Mouse (Mus musculus) testis, adult 2 months (tissue): ENCODE measurements around the gene Zfp120.
"Not testable (repeated sequence)": the region's sequence is repeated elsewhere in the genome, so short reads cannot be mapped to it uniquely, and the experiment has no call there.

Experiments used
- CTCF ChIP-seq: fragments of 200-500 bp; IDR thresholded peaks from 2 replicates; pipeline ENCODE4 v1.5.1; 2012; ENCODE audit warnings: low read depth, mild to moderate bottlenecking, inconsistent platforms, low read length, moderate library complexity; ENCODE audit not compliant: control insufficient read depth, insufficient read depth, insufficient replicate concordance
- POLR2A ChIP-seq: fragments of 200-500 bp; IDR thresholded peaks from 2 replicates; pipeline ENCODE4 v1.6.1; 2012; ENCODE audit warnings: low read depth, mild to moderate bottlenecking, inconsistent platforms, low read length, moderate library complexity; ENCODE audit not compliant: control insufficient read depth

DNA sequence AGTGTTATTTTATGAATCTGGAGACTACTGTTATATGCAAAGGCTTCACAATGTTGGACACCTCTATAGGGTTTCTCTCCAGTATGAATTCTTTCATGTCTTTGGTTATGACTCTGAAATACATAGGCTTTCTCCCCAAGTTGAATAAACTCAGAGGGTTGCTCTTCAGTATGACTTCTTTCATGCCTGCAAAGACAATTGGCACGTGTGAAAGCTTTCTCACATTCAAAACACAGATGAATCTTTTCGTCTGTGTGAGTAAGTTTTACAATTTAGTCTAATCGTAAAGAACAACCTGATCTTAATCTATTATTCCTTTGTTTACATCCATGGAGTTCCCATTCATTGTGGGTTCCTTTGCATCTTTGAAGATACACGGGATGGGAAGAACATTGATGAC is 43.1 kb upstream of the Zfp120 start, which contains the start of gene Gm10770:
- TF ChIP-seq POLR2A, CTCF: not testable (repeated sequence)
